Mouse (Mus musculus): ENCODE data around the gene Il2ra. TPM values are rescaled to one million over a fixed set of nuclear protein-coding genes. Genes with fewer than 3 reads are reported as not detected.

Il2ra gene
- polyA plus RNA-seq, 1 experiment from 2014 or later: 0.04 TPM

DNA sequence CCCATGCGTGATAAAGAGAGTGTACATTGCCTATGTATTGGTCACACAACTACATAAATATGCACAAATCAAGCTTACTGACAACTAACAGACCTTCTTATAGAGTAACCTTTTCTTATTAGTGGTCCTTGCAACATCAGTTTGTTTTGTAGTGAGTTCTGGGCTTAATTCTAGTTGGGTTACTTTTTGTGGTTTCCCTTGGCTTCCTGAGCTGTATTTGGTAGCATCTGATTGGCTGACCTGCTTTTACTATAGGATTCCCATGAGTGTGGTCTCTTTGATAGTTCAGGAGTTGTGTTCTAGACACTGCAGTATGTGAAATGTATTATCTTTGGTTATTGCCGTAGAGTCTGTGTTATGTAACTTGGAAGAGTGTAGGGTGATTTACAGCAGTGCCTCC, 15.0 kb downstream of the Il2ra start:
- Histone ChIP-seq H3K9me3 (no peaks in the 10 kb centered on the region), H3K27me3 (no peaks in the 10 kb centered on the region), H3K4me1 (replicated peaks) (no peaks in the 10 kb centered on the region), H3K4me3 (no peak overlapping the region), H3K27ac (no peak overlapping the region), H3K9ac (no peak overlapping the region), H3K36me3 (no peaks in the 10 kb centered on the region), H3K4me2 (no peak overlapping the region)
- ATAC-seq (ENCODE audit: low FRiP score): no peak
- 87% methylated on average over 2 of the region's 2 CpGs for WGBS

DNA sequence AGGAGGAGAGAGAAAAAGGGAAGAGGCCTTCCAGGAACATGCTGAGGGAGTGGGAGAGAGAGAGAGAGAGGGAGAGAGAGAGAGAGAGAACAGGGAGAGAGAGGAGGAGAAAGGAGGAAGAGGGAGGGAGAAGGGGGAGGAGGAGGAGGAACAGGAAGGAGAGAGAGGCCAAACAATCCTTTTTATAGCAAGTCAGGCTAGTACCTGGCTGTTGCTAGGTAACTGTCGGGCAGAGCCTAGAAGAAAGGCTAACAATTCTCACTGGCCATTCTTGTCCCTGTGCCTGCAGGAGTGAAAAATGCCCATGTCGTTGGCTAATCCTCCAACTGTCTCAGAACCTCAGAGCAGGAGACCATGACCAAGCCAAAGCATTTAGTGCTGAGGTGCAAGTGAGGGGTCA, 16.7 kb downstream of the Il2ra start:
- no peak; the same call in 1 of the 2 replicates for ATAC-seq (ENCODE audit: low FRiP score)
- H3K4me2 ChIP-seq: no peak overlapping the region

GRCm38 (mm10) chr2:11662143-11662906, 19.7 kb downstream of the Il2ra start:
- 85% methylated on average over 6 of the region's 6 CpGs for WGBS
- ATAC-seq (ENCODE audit: low FRiP score): no peak

More for the DNA sequence above, 16.7 kb downstream of the Il2ra start:
- H3K27ac ChIP-seq: no peak overlapping the region
- no peaks in the 10 kb centered on the region for H3K36me3 ChIP-seq
- 44% methylated on average over 2 of the region's 2 CpGs for WGBS
- no peak overlapping the region for H3K9ac ChIP-seq
- H3K4me1 ChIP-seq (replicated peaks): no peaks in the 10 kb centered on the region
- no peak overlapping the region for H3K4me3 ChIP-seq
- no peaks in the 10 kb centered on the region for H3K9me3 ChIP-seq
- H3K27me3 ChIP-seq: no peaks in the 10 kb centered on the region

GRCm38 (mm10) chr2:11662907-11663230, 20.3 kb downstream of the Il2ra start:
- 96% methylated on average over 1 of the region's 1 CpGs for WGBS

More at GRCm38 (mm10) chr2:11662143-11662906, 19.7 kb downstream of the Il2ra start:
- Histone ChIP-seq H3K4me2 (no peak overlapping the region), H3K27me3 (no peaks in the 10 kb centered on the region), H3K9ac (no peak overlapping the region), H3K4me3 (no peak overlapping the region), H3K9me3 (no peaks in the 10 kb centered on the region), H3K4me1 (replicated peaks) (no peaks in the 10 kb centered on the region), H3K27ac (no peak overlapping the region), H3K36me3 (no peaks in the 10 kb centered on the region)

DNA sequence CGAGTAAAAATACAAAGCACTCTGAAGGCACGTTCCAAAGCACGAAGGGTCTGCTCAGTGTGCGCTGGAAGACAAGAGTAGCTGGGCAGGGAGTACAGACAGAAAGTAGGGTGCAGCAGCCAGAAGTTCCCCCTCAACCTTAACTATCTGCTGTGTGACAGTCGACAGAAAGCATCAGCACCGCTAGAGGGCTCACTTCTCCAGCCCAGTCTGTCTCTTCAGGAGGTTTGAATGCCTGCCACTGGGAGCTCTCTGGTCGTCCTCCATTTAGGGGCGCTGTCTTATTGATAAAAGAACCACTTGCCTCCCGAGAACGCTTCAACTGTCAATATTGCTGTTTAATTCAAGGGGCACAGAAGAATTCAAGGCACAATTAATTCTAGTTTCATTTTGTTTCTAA, 21.4 kb downstream of the Il2ra start:
- ATAC-seq (ENCODE audit: low FRiP score): peak; percentile 96
- Histone ChIP-seq H3K9me3 (no peaks in the 10 kb centered on the region), H3K27ac (no peak overlapping the region), H3K36me3 (no peaks in the 10 kb centered on the region), H3K4me3 (peak overlapping the region; percentile 23), H3K4me2 (peak overlapping the region; percentile 36), H3K9ac (no peak overlapping the region), H3K4me1 (replicated peaks) (no peaks in the 10 kb centered on the region), H3K27me3 (no peaks in the 10 kb centered on the region)
- 4% methylated on average over 10 of the region's 10 CpGs for WGBS

More at GRCm38 (mm10) chr2:11662907-11663230, 20.3 kb downstream of the Il2ra start:
- Histone ChIP-seq H3K27ac (no peak overlapping the region), H3K4me3 (no peak overlapping the region), H3K27me3 (no peaks in the 10 kb centered on the region), H3K4me2 (no peak overlapping the region), H3K9ac (no peak overlapping the region), H3K9me3 (no peaks in the 10 kb centered on the region), H3K4me1 (replicated peaks) (no peaks in the 10 kb centered on the region), H3K36me3 (no peaks in the 10 kb centered on the region)
- ATAC-seq (ENCODE audit: low FRiP score): no peak

DNA sequence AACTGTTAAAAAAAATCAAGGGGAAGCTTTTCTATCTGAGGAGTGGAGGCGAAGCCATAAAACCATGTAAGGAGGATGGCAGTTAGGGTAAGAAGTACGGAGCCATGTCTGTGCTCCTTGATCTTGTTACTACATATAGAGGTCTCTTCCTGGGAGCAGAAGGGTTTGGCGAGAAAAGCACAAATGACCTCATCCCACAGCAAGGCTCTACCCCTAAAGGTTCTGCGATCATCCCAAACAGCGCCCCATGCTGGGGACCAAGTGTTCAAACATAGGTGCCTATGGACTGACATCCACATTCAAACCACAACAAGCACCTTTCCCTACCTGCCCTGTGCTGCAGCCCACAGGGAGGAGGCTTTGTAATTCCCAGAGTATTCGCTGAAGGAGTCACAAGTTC, 21.8 kb downstream of the Il2ra start:
- H3K4me1 ChIP-seq (replicated peaks): no peaks in the 10 kb centered on the region
- H3K9ac ChIP-seq: no peak overlapping the region
- 44% methylated on average over 6 of the region's 6 CpGs for WGBS
- ATAC-seq (ENCODE audit: low FRiP score): peak; percentile 71; the same call in 1 of the 2 replicates
- H3K36me3 ChIP-seq: no peaks in the 10 kb centered on the region
- no peaks in the 10 kb centered on the region for H3K27me3 ChIP-seq
- H3K27ac ChIP-seq: no peak overlapping the region
- peak overlapping the region; percentile 23 for H3K4me3 ChIP-seq
- H3K9me3 ChIP-seq: no peaks in the 10 kb centered on the region
- H3K4me2 ChIP-seq: peak overlapping the region; percentile 36

GRCm38 (mm10) chr2:11664806-11665205, 22.2 kb downstream of the Il2ra start:
- Histone ChIP-seq H3K4me1 (replicated peaks) (no peaks in the 10 kb centered on the region), H3K4me3 (no peak overlapping the region), H3K9ac (no peak overlapping the region), H3K9me3 (no peaks in the 10 kb centered on the region), H3K27ac (no peak overlapping the region), H3K27me3 (no peaks in the 10 kb centered on the region), H3K4me2 (no peak overlapping the region), H3K36me3 (no peaks in the 10 kb centered on the region)
- WGBS: 88% methylated on average over 4 of the region's 4 CpGs
- no peak for ATAC-seq (ENCODE audit: low FRiP score)

DNA sequence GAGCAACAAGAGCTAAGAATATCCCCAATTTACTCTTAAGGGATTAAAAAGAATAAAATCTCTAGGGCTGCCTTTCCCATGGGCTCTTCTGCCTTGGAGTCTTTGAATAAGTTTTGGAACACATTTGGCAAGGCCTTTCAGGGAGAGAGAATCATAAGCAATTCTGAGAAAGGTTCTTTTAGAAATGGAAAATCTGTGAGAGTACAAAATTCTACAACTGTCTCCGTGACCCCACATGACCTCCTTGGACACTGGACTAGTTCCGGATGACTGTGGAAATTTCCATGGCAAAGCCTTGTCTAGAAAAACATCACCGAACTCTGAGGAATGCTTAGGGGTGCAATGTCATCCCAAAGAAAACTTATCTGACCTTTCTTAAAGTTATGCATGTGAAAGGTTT, 22.7 kb downstream of the Il2ra start:
- no peaks in the 10 kb centered on the region for H3K36me3 ChIP-seq
- H3K27me3 ChIP-seq: no peaks in the 10 kb centered on the region
- no peaks in the 10 kb centered on the region for H3K9me3 ChIP-seq
- H3K4me1 ChIP-seq (replicated peaks): no peaks in the 10 kb centered on the region
- ATAC-seq (ENCODE audit: low FRiP score): no peak
- WGBS: 86% methylated on average over 3 of the region's 3 CpGs
- H3K27ac ChIP-seq: no peak overlapping the region
- H3K4me2 ChIP-seq: no peak overlapping the region
- H3K4me3 ChIP-seq: no peak overlapping the region
- no peak overlapping the region for H3K9ac ChIP-seq

GRCm38 (mm10) chr2:11672144-11672543, 29.5 kb downstream of the Il2ra start:
- H3K27me3 ChIP-seq: no peaks in the 10 kb centered on the region
- no peak overlapping the region for H3K4me3 ChIP-seq
- H3K4me2 ChIP-seq: no peak overlapping the region
- no peak for ATAC-seq (ENCODE audit: low FRiP score)
- H3K9me3 ChIP-seq: peaks cover 7% of the 10 kb centered on the region
- H3K9ac ChIP-seq: no peak overlapping the region
- 20% methylated on average over 3 of the region's 3 CpGs for WGBS
- no peak overlapping the region for H3K27ac ChIP-seq
- H3K36me3 ChIP-seq: no peaks in the 10 kb centered on the region
- H3K4me1 ChIP-seq (replicated peaks): no peaks in the 10 kb centered on the region

DNA sequence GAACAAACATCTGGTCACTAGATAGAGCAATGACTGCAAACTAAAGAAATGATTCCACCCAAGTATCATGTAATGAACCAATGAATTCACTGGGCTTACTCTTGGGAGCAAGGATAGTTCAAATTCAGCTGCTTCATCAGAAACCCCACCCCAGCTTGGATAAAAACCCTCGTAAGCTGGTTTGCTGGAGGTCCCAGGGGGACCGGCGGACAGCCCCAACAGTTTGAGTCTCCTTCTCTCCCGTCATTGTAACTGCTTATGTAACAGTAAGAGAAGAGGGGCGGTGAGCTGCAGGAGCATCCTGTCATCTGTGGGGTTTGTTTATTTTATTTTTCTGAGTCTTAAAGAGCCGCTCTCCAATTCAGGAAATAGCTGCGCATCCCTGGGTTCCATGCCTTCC, 37.0 kb downstream of the Il2ra start:
- Histone ChIP-seq H3K27ac (no peak overlapping the region), H3K4me2 (no peak overlapping the region), H3K4me1 (replicated peaks) (no peaks in the 10 kb centered on the region), H3K9ac (no peak overlapping the region), H3K4me3 (no peak overlapping the region), H3K36me3 (no peaks in the 10 kb centered on the region), H3K27me3 (no peaks in the 10 kb centered on the region), H3K9me3 (no peaks in the 10 kb centered on the region)
- WGBS: 83% methylated on average over 7 of the region's 7 CpGs
- ATAC-seq (ENCODE audit: low FRiP score): no peak

DNA sequence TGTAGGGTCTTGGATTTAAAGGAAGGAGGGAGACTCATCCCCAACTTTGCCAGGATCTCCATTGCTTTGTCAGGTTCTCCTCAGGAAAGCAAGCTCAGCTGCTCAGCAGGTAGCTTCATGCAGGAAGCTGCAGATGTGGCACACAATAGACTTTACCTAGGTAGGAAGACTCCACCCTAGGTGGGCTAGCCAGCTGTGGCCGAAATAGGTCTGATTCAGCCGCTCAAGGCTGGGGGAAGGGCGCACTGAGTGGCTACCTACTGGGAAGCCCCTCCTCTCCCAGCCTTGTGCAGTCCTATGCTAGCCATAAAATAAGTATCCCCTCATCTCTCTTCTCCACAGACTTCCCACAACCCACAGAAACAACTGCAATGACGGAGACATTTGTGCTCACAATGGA, 40.1 kb downstream of the Il2ra start:
- no peak overlapping the region for H3K4me3 ChIP-seq
- no peaks in the 10 kb centered on the region for H3K9me3 ChIP-seq
- no peaks in the 10 kb centered on the region for H3K4me1 ChIP-seq (replicated peaks)
- no peak for ATAC-seq (ENCODE audit: low FRiP score)
- H3K27ac ChIP-seq: no peak overlapping the region
- H3K9ac ChIP-seq: no peak overlapping the region
- H3K4me2 ChIP-seq: no peak overlapping the region
- H3K36me3 ChIP-seq: no peaks in the 10 kb centered on the region
- no peaks in the 10 kb centered on the region for H3K27me3 ChIP-seq
- WGBS: 51% methylated on average over 4 of the region's 4 CpGs

DNA sequence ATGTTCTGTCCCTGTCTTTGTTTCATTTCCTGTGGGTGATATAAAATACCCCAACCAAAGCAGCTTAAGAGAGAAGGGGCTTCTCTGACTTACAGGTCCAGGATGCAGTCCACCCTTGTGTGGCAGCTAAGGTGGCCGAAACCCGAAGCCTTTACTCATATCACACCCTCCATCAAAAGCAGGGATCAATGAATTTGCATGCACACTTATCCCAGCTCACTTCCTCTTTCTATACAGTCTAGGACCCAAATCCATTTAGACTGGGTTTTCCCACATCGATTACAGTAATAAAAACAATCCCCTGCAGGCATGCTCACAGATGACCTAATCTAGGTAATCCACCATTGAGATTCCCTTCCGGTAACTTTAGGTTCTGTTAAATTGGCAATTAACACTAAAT, 43.9 kb downstream of the Il2ra start:
- H3K4me2 ChIP-seq: no peak overlapping the region
- no peak overlapping the region for H3K27ac ChIP-seq
- ATAC-seq (ENCODE audit: low FRiP score): no peak
- H3K27me3 ChIP-seq: no peaks in the 10 kb centered on the region
- no peak overlapping the region for H3K9ac ChIP-seq
- no peak overlapping the region for H3K4me3 ChIP-seq
- no peaks in the 10 kb centered on the region for H3K36me3 ChIP-seq
- H3K4me1 ChIP-seq (replicated peaks): no peaks in the 10 kb centered on the region
- H3K9me3 ChIP-seq: no peaks in the 10 kb centered on the region
- 83% methylated on average over 4 of the region's 4 CpGs for WGBS

GRCm38 (mm10) chr2:11687436-11687835, 44.8 kb downstream of the Il2ra start:
- Histone ChIP-seq H3K27ac (no peak overlapping the region), H3K36me3 (no peaks in the 10 kb centered on the region), H3K4me2 (no peak overlapping the region), H3K4me1 (replicated peaks) (no peaks in the 10 kb centered on the region), H3K9me3 (no peaks in the 10 kb centered on the region), H3K4me3 (no peak overlapping the region), H3K9ac (no peak overlapping the region), H3K27me3 (no peaks in the 10 kb centered on the region)
- no peak for ATAC-seq (ENCODE audit: low FRiP score)
- WGBS: 28% methylated on average over 3 of the region's 3 CpGs

All from hindbrain, embryonic 13.5 days (tissue).